Mouse (Mus musculus) liver, embryonic 16.5 days (tissue): ENCODE data around the gene Wdtc1. TPM values are rescaled to one million over a fixed set of nuclear protein-coding genes. Genes with fewer than 3 reads are reported as not detected.

Experiments
- ATAC-seq: fragments of 200-750 bp; cut with Nextera tagmentation; 2 replicates; pipeline ENCODE4 v1.8.0; 2017; ENCODE audit warnings: low read depth, mild to moderate bottlenecking, moderate number of reproducible peaks, moderate library complexity
- H3K27ac ChIP-seq: fragments of 300-500 bp; sonication (generic); 2 replicates; pipeline ENCODE4 v1.5.1; 2014; ENCODE audit warnings: mild to moderate bottlenecking, low read length
- H3K27me3 ChIP-seq: fragments of 300-500 bp; sonication (generic); 2 replicates; pipeline ENCODE4 v1.6.1; 2014; ENCODE audit warnings: low read depth, low read length, mixed read lengths; ENCODE audit not compliant: control insufficient read depth, insufficient read depth
- H3K36me3 ChIP-seq: fragments of 300-500 bp; sonication (generic); 2 replicates; pipeline ENCODE4 v1.6.1; 2014; ENCODE audit warnings: mild to moderate bottlenecking; ENCODE audit not compliant: control insufficient read depth, insufficient read depth
- H3K4me1 ChIP-seq: fragments of 300-500 bp; sonication (generic); 2 replicates; pipeline ENCODE4 v1.6.1; 2014; ENCODE audit warnings: low read depth, low read length, mixed read lengths; ENCODE audit not compliant: control insufficient read depth
- H3K4me2 ChIP-seq: fragments of 300-500 bp; sonication (generic); 2 replicates; pipeline ENCODE4 v1.6.1; 2014; ENCODE audit warnings: low read depth, low read length, mixed read lengths
- H3K4me3 ChIP-seq: fragments of 300-500 bp; sonication (generic); 2 replicates; pipeline ENCODE4 v1.5.1; 2014; ENCODE audit warnings: low read depth, mild to moderate bottlenecking, low read length
- H3K9ac ChIP-seq: fragments of 300-500 bp; sonication (generic); 2 replicates; pipeline ENCODE4 v1.6.1; 2014; ENCODE audit warnings: low read depth, low read length
- H3K9me3 ChIP-seq: fragments of 300-500 bp; sonication (generic); replicated peaks from 2 replicates; pipeline ENCODE4 v1.6.1; 2016; ENCODE audit warnings: low read length; ENCODE audit not compliant: control insufficient read depth
- WGBS: fragments of 180-500 bp; shearing (Covaris S2); extraction: QIAGEN DNeasy Blood & Tissue Kit; methylation state at CpG from one replicate; pipeline ENCODE4 v1.1.7; 2014; ENCODE audit not compliant: insufficient replicate concordance; 5-methylcytosine and 5-hydroxymethylcytosine counted together
- polyA plus RNA-seq: library from polyadenylated mRNA; unstranded; fragments of >200 nt; fragmentation: Nextera tagmentation; extraction: Ambion mirVana; gene quantifications from 2 replicates; pipeline ENCODE4 v1.2.1, GENCODE M21; 2015

Wdtc1 gene
- polyA plus RNA-seq, 1 experiment from 2014 or later, result 8.1 TPM

DNA sequence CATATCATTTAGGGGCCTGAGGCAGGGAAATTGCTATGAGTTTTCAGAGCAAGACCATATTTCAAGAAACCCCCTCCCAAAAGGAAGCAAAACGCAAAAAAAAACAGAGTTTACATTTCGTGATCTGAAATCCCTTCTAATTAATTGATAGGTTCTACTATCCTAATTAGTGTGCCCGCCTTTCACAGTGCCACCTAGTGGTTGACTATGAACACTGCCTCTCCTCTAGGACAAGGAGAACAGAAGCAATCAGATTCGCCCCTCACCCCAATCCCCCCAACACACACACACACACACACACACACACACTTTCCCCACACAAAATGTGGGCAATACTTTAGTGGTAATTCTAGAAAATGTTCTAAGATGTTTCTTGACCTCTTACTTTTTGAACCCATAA, 9.2 kb downstream of the Wdtc1 start:
- H3K4me2 ChIP-seq, result no peak overlapping the region
- no peaks in the 10 kb centered on the region for H3K36me3 ChIP-seq
- peaks cover 6% of the 10 kb centered on the region for H3K4me1 ChIP-seq
- no peaks in the 10 kb centered on the region for H3K9me3 ChIP-seq
- WGBS, result 3% methylated on average over 4 of the region's 4 CpGs
- peaks cover 7% of the 10 kb centered on the region; the same call in 1 of the 2 replicates for H3K27me3 ChIP-seq
- H3K9ac ChIP-seq, result no peak overlapping the region
- no peak overlapping the region for H3K4me3 ChIP-seq
- ATAC-seq, result no peak
- no peak overlapping the region for H3K27ac ChIP-seq

DNA sequence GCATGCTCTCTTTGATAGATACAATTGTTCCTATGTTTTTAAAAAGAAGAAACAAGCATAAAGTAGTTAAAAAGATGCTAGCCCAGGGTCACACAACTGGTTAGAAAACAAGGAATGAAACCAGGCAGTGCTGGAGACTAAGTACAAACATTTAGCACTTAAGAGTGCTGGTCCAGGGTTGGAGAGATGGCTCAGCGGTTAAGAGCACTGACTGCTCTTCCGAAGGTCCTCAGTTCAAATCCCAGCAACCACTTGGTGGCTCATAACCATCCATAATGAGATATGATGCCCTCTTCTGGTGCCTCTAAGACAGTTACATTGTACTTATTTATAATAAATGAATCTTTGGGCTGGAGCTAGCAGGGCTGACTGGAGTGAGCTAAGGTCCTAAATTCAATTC, 13.1 kb downstream of the Wdtc1 start:
- Histone ChIP-seq H3K9me3 (no peaks in the 10 kb centered on the region), H3K27ac (no peak overlapping the region), H3K27me3 (peaks cover 7% of the 10 kb centered on the region; the same call in 1 of the 2 replicates), H3K4me1 (peaks cover 16% of the 10 kb centered on the region), H3K36me3 (no peaks in the 10 kb centered on the region), H3K4me3 (no peak overlapping the region), H3K4me2 (no peak overlapping the region), H3K9ac (no peak overlapping the region)
- ATAC-seq, result no peak
- WGBS, result 71% methylated on average over 2 of the region's 2 CpGs

DNA sequence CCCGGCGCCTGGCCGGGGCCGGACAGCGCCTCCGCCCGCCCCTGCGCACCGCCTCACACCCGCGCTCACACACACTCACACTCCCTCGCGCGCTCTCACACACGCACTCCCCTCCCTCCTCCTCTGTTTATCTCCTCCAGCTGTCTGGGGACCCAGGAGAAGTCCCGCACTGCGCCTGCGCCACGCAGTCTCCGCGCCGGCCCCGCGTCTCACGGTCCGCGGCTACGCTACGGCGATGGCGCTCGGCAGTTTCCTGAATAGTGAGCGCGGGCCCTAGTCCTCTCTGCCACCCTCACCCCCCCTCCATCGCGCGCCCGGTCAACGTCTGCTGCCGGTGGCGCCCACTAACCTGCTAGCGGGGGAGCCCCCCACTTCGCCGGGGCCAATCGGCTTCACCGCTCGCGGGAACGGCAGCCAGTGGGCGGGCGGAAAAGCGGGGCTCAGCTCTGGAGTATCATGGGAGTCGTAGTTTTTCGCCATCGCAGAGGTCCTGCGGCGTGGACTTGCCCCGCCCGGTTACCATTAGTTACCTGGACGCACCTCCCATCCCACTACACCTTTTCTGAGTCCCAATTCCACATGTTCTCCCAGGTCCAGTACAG, 14.0 kb downstream of the Wdtc1 start:
- Histone ChIP-seq H3K27ac (peak overlapping the region; percentile 85), H3K4me2 (peak overlapping the region; percentile 91), H3K4me1 (peaks cover 16% of the 10 kb centered on the region), H3K27me3 (peaks cover 7% of the 10 kb centered on the region; the same call in 1 of the 2 replicates), H3K9ac (peak overlapping the region; percentile 94), H3K4me3 (peak overlapping the region; percentile 89), H3K9me3 (no peaks in the 10 kb centered on the region), H3K36me3 (no peaks in the 10 kb centered on the region)
- WGBS, result under 1% methylated on average over 49 of the region's 60 CpGs
- peak; percentile 95 for ATAC-seq

DNA sequence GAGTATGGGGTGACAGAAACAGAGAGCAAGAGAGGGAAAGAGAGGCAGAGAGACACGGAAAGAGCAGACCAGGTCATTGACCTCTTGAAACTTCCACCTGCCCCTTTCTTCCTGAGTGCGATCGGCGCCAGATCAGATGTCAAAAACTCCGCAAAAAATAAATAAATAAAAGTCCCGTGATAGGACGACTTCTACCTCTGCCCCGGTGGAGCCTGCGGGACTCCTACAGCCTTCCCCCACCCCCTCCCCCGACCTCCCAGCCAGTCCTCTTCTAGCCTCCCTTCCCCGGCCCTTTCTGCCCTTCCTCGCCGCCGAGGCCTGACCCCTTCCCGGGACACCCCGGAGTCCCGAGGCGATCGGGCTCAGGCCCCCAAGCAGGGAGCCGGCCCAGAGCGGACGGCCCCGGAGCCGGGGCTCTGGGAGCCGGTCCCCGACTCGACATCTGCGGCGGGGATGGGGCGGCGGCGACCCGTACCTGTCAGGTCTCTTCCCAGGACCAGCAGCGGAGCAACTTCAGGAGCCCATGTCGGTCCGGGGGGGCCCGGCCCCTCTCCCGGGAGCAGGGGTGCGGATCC, 14.7 kb downstream of the Wdtc1 start:
- under 1% methylated on average over 34 of the region's 39 CpGs for WGBS
- H3K9ac ChIP-seq, result peak overlapping the region; percentile 94

DNA sequence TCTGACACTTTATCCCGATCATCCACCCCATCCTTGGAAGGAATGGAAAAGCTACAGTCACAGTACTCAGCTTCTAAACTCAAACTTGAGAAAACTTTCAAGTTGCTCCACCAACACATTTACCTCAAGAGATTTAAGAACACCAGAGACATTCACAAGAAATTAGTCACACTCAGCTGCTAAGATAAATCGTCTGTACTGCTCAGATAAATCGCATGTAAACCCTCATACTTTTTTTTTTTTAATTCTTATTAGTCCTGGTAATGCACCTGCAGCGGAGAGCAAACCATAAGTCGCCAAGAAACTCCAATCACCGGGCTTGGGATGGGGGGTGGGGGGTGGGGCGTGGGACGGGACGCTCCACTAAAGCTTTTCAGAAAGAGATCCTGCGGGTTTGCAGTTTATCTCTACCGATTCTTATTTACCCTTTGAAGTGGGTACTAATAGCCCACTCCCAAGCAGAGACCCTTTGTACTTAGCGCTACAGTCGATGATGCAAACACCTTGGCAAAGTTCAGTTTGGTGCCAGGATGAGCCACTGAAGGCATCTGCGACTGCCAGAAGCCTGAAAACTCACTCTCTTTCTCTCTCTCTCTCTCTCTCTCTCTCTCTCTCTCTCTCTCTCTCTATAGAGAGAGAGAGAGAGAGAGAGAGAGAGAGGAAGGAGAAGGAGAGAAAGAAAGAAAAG, 15.3 kb downstream of the Wdtc1 start:
- no peak for ATAC-seq
- 5% methylated on average over 14 of the region's 14 CpGs for WGBS
- H3K9me3 ChIP-seq, result no peaks in the 10 kb centered on the region
- H3K27me3 ChIP-seq, result peaks cover 3% of the 10 kb centered on the region; the same call in 1 of the 2 replicates
- H3K4me1 ChIP-seq, result peaks cover 16% of the 10 kb centered on the region
- H3K36me3 ChIP-seq, result no peaks in the 10 kb centered on the region
- peak overlapping the region; percentile 89 for H3K4me3 ChIP-seq
- peak overlapping the region; percentile 85 for H3K27ac ChIP-seq
- peak overlapping the region; percentile 94 for H3K9ac ChIP-seq
- H3K4me2 ChIP-seq, result peak overlapping the region; percentile 91

More for the DNA sequence above, 14.7 kb downstream of the Wdtc1 start:
- no peaks in the 10 kb centered on the region for H3K36me3 ChIP-seq
- H3K27me3 ChIP-seq, result peaks cover 7% of the 10 kb centered on the region; the same call in 1 of the 2 replicates
- H3K27ac ChIP-seq, result peak overlapping the region; percentile 85
- H3K4me3 ChIP-seq, result peak overlapping the region; percentile 89
- no peaks in the 10 kb centered on the region for H3K9me3 ChIP-seq
- ATAC-seq, result peak; percentile 10
- H3K4me2 ChIP-seq, result peak overlapping the region; percentile 91
- peaks cover 16% of the 10 kb centered on the region for H3K4me1 ChIP-seq

DNA sequence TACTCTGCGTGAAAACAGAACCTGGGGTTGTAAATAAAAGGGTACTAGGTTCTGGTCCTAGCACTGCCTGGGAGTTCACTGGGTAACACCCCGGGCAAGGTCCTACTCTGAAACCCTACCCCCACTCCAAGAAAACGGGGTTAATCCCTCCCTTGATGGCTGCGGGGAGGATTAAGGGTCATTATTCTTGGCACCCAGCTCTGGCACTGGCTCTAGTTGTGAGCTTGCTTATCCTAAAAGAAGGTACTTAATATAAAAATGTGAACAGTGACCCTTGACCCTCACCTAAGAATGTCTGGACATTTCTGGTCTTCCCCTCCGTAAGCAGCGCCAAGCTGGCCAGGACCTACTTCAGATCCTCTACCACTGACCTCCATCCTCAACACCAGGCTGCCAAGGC, 20.0 kb downstream of the Wdtc1 start:
- ATAC-seq, result no peak
- no peak overlapping the region for H3K4me2 ChIP-seq
- no peaks in the 10 kb centered on the region for H3K9me3 ChIP-seq
- H3K4me3 ChIP-seq, result no peak overlapping the region
- H3K27ac ChIP-seq, result no peak overlapping the region
- H3K27me3 ChIP-seq, result no peaks in the 10 kb centered on the region
- peaks cover 9% of the 10 kb centered on the region for H3K4me1 ChIP-seq
- 84% methylated on average over 6 of the region's 6 CpGs for WGBS
- H3K9ac ChIP-seq, result no peak overlapping the region
- no peaks in the 10 kb centered on the region for H3K36me3 ChIP-seq

DNA sequence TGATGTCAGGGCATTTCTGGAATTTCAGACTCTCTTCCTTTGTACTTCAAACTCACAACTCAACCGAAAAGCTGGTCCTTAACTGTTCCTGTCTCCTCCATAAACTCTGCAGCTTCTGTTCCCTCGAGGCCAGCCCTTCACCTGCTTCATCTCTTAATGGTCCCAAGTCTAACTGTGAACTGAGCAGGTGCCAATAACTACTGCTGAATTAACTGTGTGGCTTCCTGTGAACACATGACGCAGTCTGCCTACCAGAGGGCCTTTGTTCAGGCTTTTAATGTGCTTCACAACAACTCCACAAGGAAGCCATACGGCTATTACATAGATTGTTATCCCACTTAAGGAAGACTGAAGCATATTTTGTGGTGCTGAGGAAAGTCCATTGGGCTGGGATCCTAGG, 23.0 kb downstream of the Wdtc1 start:
- WGBS, result 67% methylated on average over 4 of the region's 4 CpGs
- H3K9ac ChIP-seq, result no peak overlapping the region
- H3K4me3 ChIP-seq, result no peak overlapping the region
- H3K4me2 ChIP-seq, result no peak overlapping the region
- no peaks in the 10 kb centered on the region for H3K27me3 ChIP-seq
- no peaks in the 10 kb centered on the region; the same call in 1 of the 2 replicates for H3K4me1 ChIP-seq
- no peak overlapping the region for H3K27ac ChIP-seq
- H3K9me3 ChIP-seq, result no peaks in the 10 kb centered on the region
- no peak for ATAC-seq
- no peaks in the 10 kb centered on the region for H3K36me3 ChIP-seq

DNA sequence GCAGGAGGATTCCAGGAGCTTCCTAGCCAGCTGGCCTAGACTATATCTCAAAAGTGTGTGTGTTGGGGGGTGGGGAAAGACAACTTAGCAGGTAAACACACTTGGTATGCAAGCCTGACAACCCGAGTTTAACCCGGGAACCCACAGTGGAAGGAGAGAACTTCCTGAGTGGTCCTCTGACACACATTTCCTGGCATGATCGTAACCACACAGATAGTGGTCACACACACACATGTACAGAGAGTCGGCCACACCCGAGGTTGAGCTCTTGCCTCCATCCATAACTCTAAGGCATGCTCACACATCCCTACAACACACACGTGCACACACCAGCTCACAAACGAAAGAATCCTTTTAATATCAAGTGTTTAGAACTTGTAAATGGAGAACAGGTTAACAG, 25.2 kb downstream of the Wdtc1 start:
- Histone ChIP-seq H3K27ac (no peak overlapping the region), H3K27me3 (no peaks in the 10 kb centered on the region), H3K9me3 (no peaks in the 10 kb centered on the region), H3K4me1 (no peaks in the 10 kb centered on the region; the same call in 1 of the 2 replicates), H3K36me3 (no peaks in the 10 kb centered on the region), H3K4me3 (no peak overlapping the region), H3K9ac (no peak overlapping the region), H3K4me2 (no peak overlapping the region)
- ATAC-seq, result no peak
- WGBS, result 20% methylated on average over 7 of the region's 7 CpGs

DNA sequence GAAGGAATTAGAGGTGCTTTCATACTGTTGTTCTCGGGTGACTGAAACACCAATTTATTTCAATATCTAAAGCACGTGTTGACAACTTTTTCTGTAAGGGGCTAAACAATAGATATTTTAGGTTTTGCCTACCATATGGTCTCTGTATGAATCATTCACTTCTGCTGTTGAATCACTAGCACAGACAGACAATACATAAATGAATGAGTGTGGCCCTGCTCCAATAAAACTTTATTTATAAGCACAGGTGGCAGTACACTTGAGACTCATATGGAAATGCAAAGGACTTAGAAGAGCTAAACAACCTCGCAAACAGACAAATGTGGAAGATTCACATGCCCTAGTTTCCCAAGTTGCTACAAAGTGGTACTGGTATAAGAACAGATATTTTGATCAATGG, 33.6 kb downstream of the Wdtc1 start:
- no peak for ATAC-seq
- 77% methylated on average over 3 of the region's 3 CpGs for WGBS
- H3K36me3 ChIP-seq, result no peaks in the 10 kb centered on the region
- H3K9me3 ChIP-seq, result no peaks in the 10 kb centered on the region
- no peak overlapping the region for H3K4me3 ChIP-seq
- H3K4me2 ChIP-seq, result no peak overlapping the region
- H3K27ac ChIP-seq, result no peak overlapping the region
- H3K9ac ChIP-seq, result no peak overlapping the region
- peaks cover 3% of the 10 kb centered on the region; the same call in 1 of the 2 replicates for H3K4me1 ChIP-seq
- H3K27me3 ChIP-seq, result no peaks in the 10 kb centered on the region
